Mouse (Mus musculus): Measurements from ENCODE around the gene Tuft1. TPM values are rescaled to one million over a fixed set of nuclear protein-coding genes. Genes with fewer than 3 reads are reported as not detected.
"Not testable (repeated sequence)": the region's sequence is repeated elsewhere in the genome, so short reads cannot be mapped to it uniquely, and the experiment has no call there.

Gene Tuft1
- polyA plus RNA-seq, 1 experiment: 21.5 TPM

DNA sequence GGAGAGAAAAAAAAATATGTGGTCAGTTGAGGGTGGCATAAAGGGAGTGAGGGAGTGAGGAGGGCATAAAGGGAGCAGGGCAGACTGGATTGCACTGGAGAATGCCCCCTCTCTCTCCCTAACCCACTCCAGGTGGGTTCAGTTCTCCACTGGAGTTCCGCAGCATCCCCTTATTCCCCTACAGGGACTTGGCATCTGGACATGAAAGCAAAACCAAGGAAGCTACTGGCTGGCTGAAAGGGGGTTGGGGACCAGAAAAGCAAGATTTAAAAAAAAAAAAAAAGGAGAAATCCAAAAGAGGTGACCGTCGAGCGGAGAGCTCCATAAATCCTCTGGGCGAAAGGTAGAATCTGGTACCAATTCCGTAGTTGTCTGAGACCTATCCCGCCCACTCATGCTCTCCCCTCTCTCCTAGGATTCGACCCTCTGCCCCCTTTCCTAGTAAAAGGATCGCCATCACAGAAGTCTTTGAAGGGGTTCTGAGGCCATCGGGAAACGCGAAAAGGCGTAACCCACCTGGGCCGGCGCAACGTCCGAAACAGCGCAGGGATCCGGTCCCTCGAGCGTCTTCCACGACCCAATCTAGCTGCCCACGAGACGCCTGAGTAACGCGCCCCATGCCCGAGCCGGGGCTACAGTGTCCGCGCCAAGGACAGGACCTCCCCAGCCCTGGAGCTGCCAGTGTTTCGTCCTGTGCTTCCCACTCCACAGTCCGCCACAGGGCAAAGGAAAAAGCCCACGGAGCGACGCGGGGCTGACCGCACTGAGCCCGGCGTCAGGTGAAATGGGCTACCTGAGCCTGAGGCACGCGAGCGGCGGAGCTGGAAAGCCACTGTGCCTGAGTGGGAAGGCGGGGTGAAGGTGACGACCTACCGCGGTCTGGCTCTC, 576 bp downstream of the Tuft1 start:
- not testable (repeated sequence) for H3K9me3 ChIP-seq (replicated peaks; ENCODE audit: control insufficient read depth, insufficient read depth, low read length, poor library complexity, severe bottlenecking); H3K27ac ChIP-seq (ENCODE audit: insufficient read depth, low read length); H3K36me3 ChIP-seq (ENCODE audit: control insufficient read depth, insufficient read depth, low read length, poor library complexity, severe bottlenecking); H3K4me1 ChIP-seq (ENCODE audit: control insufficient read depth, insufficient read depth, low read length); H3K27me3 ChIP-seq (ENCODE audit: control insufficient read depth, insufficient read depth, low read length, poor library complexity, severe bottlenecking)
- Histone ChIP-seq H3K9ac (ENCODE audit: low read depth, poor library complexity, severe bottlenecking) (peak overlapping the region; percentile 36; the same call in 1 of the 2 replicates), H3K4me3 (ENCODE audit: low read depth, low read length) (peak overlapping the region; percentile 74)

DNA sequence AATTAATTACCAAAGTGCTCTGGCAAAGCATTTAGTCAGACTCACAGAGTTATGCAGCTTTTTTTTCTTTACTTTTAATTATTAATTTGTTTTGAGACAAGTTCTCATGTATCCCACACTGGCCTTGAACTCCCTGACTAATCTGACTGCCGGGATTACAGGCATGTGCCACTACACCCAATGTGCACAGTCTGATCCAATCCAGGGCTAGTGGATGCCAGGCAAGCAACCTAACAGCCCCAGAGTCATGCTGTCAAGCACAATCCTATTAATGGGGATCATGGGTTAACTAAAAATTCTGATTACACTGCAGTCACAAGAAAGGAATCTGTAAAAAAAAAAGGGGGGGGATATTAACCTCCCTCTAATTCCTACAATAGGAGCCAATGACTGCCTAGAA, 4.7 kb downstream of the Tuft1 start:
- not testable (repeated sequence) for H3K36me3 ChIP-seq (ENCODE audit: control insufficient read depth, insufficient read depth, low read length, poor library complexity, severe bottlenecking); H3K4me1 ChIP-seq (ENCODE audit: control insufficient read depth, insufficient read depth, low read length); H3K4me3 ChIP-seq (ENCODE audit: low read depth, low read length); H3K27me3 ChIP-seq (ENCODE audit: control insufficient read depth, insufficient read depth, low read length, poor library complexity, severe bottlenecking); H3K27ac ChIP-seq (ENCODE audit: insufficient read depth, low read length); H3K9me3 ChIP-seq (replicated peaks; ENCODE audit: control insufficient read depth, insufficient read depth, low read length, poor library complexity, severe bottlenecking); H3K9ac ChIP-seq (ENCODE audit: low read depth, poor library complexity, severe bottlenecking)

- no peak overlapping the region for H3K27ac ChIP-seq (ENCODE audit: insufficient read depth, low read length)
- TF ChIP-seq EP300 (IDR thresholded peaks at IDR 0.05; ENCODE audit: insufficient read depth, low read depth, low read length) (no peak), CTCF (IDR thresholded peaks at IDR 0.05; ENCODE audit: low read depth, low read length) (no peak), POLR2A (IDR thresholded peaks at IDR 0.05; ENCODE audit: insufficient read depth, low read length) (no peak)
- H3K4me3 ChIP-seq (ENCODE audit: low read depth, low read length): no peak overlapping the region
- H3K36me3 ChIP-seq (ENCODE audit: control insufficient read depth, insufficient read depth, low read length, poor library complexity, severe bottlenecking): no peaks in the 10 kb centered on the region
- H3K9me3 ChIP-seq (replicated peaks; ENCODE audit: control insufficient read depth, insufficient read depth, low read length, poor library complexity, severe bottlenecking): no peaks in the 10 kb centered on the region
- H3K27me3 ChIP-seq (ENCODE audit: control insufficient read depth, insufficient read depth, low read length, poor library complexity, severe bottlenecking): no peaks in the 10 kb centered on the region
- H3K4me1 ChIP-seq (ENCODE audit: control insufficient read depth, insufficient read depth, low read length): no peaks in the 10 kb centered on the region
- no peak overlapping the region for H3K9ac ChIP-seq (ENCODE audit: low read depth, poor library complexity, severe bottlenecking)
Measured at GRCm38 (mm10) chr3:94650409-94650808, 8.3 kb downstream of the Tuft1 start.

- no peaks in the 10 kb centered on the region for H3K4me1 ChIP-seq (ENCODE audit: control insufficient read depth, insufficient read depth, low read length)
- H3K27ac ChIP-seq (ENCODE audit: insufficient read depth, low read length): no peak overlapping the region
- H3K36me3 ChIP-seq (ENCODE audit: control insufficient read depth, insufficient read depth, low read length, poor library complexity, severe bottlenecking): no peaks in the 10 kb centered on the region
- H3K27me3 ChIP-seq (ENCODE audit: control insufficient read depth, insufficient read depth, low read length, poor library complexity, severe bottlenecking): no peaks in the 10 kb centered on the region
- H3K9me3 ChIP-seq (replicated peaks; ENCODE audit: control insufficient read depth, insufficient read depth, low read length, poor library complexity, severe bottlenecking): no peaks in the 10 kb centered on the region
- no peak for TF ChIP-seq POLR2A (IDR thresholded peaks at IDR 0.05; ENCODE audit: insufficient read depth, low read length)
- TF ChIP-seq EP300 (IDR thresholded peaks at IDR 0.05; ENCODE audit: insufficient read depth, low read depth, low read length): no peak
- no peak for TF ChIP-seq CTCF (IDR thresholded peaks at IDR 0.05; ENCODE audit: low read depth, low read length)
- H3K9ac ChIP-seq (ENCODE audit: low read depth, poor library complexity, severe bottlenecking): no peak overlapping the region
- no peak overlapping the region for H3K4me3 ChIP-seq (ENCODE audit: low read depth, low read length)
Measured at GRCm38 (mm10) chr3:94648755-94649590, 9.7 kb downstream of the Tuft1 start.

DNA sequence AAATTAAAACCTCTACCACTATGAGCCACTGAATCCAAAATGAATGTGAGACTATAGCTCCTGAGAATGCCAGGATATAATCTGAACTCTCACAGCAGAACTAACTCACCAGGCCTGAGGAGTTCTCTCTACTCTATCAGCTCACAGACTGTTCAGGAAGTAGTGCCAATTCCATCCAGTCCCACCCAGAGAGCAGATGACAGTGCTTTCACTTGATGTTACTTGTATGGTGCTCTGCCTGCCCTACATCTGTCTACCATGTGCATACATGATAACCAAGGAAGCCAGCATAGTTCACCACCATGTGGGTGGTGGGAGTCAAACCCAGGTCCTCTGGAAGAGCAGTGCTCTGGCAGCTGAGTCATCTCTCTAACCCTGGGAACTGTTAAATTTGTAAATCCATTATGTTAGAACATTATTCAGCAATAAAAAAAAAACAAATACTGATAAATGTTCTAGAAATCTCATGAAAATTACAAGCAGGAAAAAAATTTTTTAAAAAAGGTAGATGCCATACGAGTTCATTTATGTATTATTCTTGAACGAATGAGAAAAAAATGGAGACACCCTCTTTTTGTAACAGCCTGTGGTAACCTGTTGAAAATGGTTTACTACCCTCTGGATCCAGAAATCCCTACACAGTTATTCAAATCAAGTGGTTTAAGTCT, 16.0 kb downstream of the Tuft1 start, which contains the start of gene Gm10972:
Gm10972 (plus strand) TSS at position 618 of the 668 bp plus-strand sequence.
- H3K9ac ChIP-seq (ENCODE audit: low read depth, poor library complexity, severe bottlenecking); H3K27me3 ChIP-seq (ENCODE audit: control insufficient read depth, insufficient read depth, low read length, poor library complexity, severe bottlenecking); H3K4me3 ChIP-seq (ENCODE audit: low read depth, low read length); H3K9me3 ChIP-seq (replicated peaks; ENCODE audit: control insufficient read depth, insufficient read depth, low read length, poor library complexity, severe bottlenecking); H3K36me3 ChIP-seq (ENCODE audit: control insufficient read depth, insufficient read depth, low read length, poor library complexity, severe bottlenecking); H3K4me1 ChIP-seq (ENCODE audit: control insufficient read depth, insufficient read depth, low read length); H3K27ac ChIP-seq (ENCODE audit: insufficient read depth, low read length): not testable (repeated sequence)

- Histone ChIP-seq H3K9ac (ENCODE audit: low read depth, poor library complexity, severe bottlenecking) (no peak overlapping the region), H3K4me1 (ENCODE audit: control insufficient read depth, insufficient read depth, low read length) (no peaks in the 10 kb centered on the region), H3K36me3 (ENCODE audit: control insufficient read depth, insufficient read depth, low read length, poor library complexity, severe bottlenecking) (no peaks in the 10 kb centered on the region), H3K27me3 (ENCODE audit: control insufficient read depth, insufficient read depth, low read length, poor library complexity, severe bottlenecking) (no peaks in the 10 kb centered on the region), H3K9me3 (replicated peaks; ENCODE audit: control insufficient read depth, insufficient read depth, low read length, poor library complexity, severe bottlenecking) (no peaks in the 10 kb centered on the region), H3K27ac (ENCODE audit: insufficient read depth, low read length) (no peak overlapping the region), H3K4me3 (ENCODE audit: low read depth, low read length) (no peak overlapping the region)
- TF ChIP-seq EP300 (IDR thresholded peaks at IDR 0.05; ENCODE audit: insufficient read depth, low read depth, low read length): no peak
- no peak for TF ChIP-seq CTCF (IDR thresholded peaks at IDR 0.05; ENCODE audit: low read depth, low read length)
- TF ChIP-seq POLR2A (IDR thresholded peaks at IDR 0.05; ENCODE audit: insufficient read depth, low read length): no peak
Measured at GRCm38 (mm10) chr3:94629876-94630275, 28.8 kb downstream of the Tuft1 start.
